Mouse (Mus musculus): ENCODE measurements around the gene Naaa.

Gene Naaa

GRCm38 (mm10) chr5:92263761-92264359 is 14.1 kb downstream of the Naaa start:
- peak; percentile 36 for DNase-seq (ENCODE audit: low spot score)

- DNase-seq (ENCODE audit: low spot score), result no peak
These were observed 15.3 kb downstream of the Naaa start for GRCm38 (mm10) chr5:92262646-92263045.

GRCm38 (mm10) chr5:92256218-92256617 is 21.8 kb downstream of the Naaa start, which contains the start of gene Ppef2:
Ppef2 (minus strand) TSS chr5:92256278.
- DNase-seq (ENCODE audit: low spot score), result no peak

- DNase-seq (ENCODE audit: low spot score), result no peak
These were observed 23.5 kb downstream of the Naaa start for GRCm38 (mm10) chr5:92254476-92254875.

GRCm38 (mm10) chr5:92252797-92253343 is 25.1 kb downstream of the Naaa start:
- no peak for DNase-seq (ENCODE audit: low spot score)

- DNase-seq (ENCODE audit: low spot score), result no peak
These were observed 25.9 kb downstream of the Naaa start for GRCm38 (mm10) chr5:92252031-92252430.

- DNase-seq (ENCODE audit: low spot score), result no peak
These were observed 29.4 kb downstream of the Naaa start for GRCm38 (mm10) chr5:92248614-92249013.

- DNase-seq (ENCODE audit: low spot score), result no peak
These were observed 32.5 kb downstream of the Naaa start for GRCm38 (mm10) chr5:92245483-92245882.

GRCm38 (mm10) chr5:92244900-92245299 is 33.1 kb downstream of the Naaa start:
- DNase-seq (ENCODE audit: low spot score), result no peak

GRCm38 (mm10) chr5:92240769-92241168 is 37.2 kb downstream of the Naaa start:
- DNase-seq (ENCODE audit: low spot score), result no peak

GRCm38 (mm10) chr5:92239333-92240232 is 38.4 kb downstream of the Naaa start:
- DNase-seq (ENCODE audit: low spot score), result peak; percentile 55

GRCm38 (mm10) chr5:92234939-92235557 is 42.9 kb downstream of the Naaa start:
- no peak for DNase-seq (ENCODE audit: low spot score)

GRCm38 (mm10) chr5:92233366-92233765 is 44.6 kb downstream of the Naaa start:
- no peak for DNase-seq (ENCODE audit: low spot score)

GRCm38 (mm10) chr5:92231836-92232235 is 46.1 kb downstream of the Naaa start:
- DNase-seq (ENCODE audit: low spot score), result no peak

- no peak for DNase-seq (ENCODE audit: low spot score)
These were observed 47.7 kb downstream of the Naaa start for GRCm38 (mm10) chr5:92230306-92230705.

GRCm38 (mm10) chr5:92229514-92229913 is 48.5 kb downstream of the Naaa start:
- no peak for DNase-seq (ENCODE audit: low spot score)

GRCm38 (mm10) chr5:92228776-92229175 is 49.2 kb downstream of the Naaa start:
- no peak for DNase-seq (ENCODE audit: low spot score)

GRCm38 (mm10) chr5:92227782-92228181 is 50.2 kb downstream of the Naaa start:
- DNase-seq (ENCODE audit: low spot score), result no peak

- no peak for DNase-seq (ENCODE audit: low spot score)
These were observed 57.6 kb downstream of the Naaa start for GRCm38 (mm10) chr5:92220287-92220902.

- DNase-seq (ENCODE audit: low spot score), result no peak
These were observed 58.1 kb downstream of the Naaa start for GRCm38 (mm10) chr5:92219826-92220225.

GRCm38 (mm10) chr5:92218915-92219793 is 58.8 kb downstream of the Naaa start:
- DNase-seq (ENCODE audit: low spot score), result no peak
